Mouse (Mus musculus) ES-Bruce4 (cell line): ENCODE measurements around the gene Foxl1.

Experiments used
- CTCF ChIP-seq: IDR thresholded peaks from one replicate; pipeline ENCODE4 v1.8.1; 2011; ENCODE audit warnings: low read depth, low read length
- EP300 ChIP-seq: IDR thresholded peaks from 2 replicates; pipeline ENCODE4 v1.6.1; 2011; ENCODE audit warnings: low read depth, low read length; ENCODE audit not compliant: insufficient read depth

DNA sequence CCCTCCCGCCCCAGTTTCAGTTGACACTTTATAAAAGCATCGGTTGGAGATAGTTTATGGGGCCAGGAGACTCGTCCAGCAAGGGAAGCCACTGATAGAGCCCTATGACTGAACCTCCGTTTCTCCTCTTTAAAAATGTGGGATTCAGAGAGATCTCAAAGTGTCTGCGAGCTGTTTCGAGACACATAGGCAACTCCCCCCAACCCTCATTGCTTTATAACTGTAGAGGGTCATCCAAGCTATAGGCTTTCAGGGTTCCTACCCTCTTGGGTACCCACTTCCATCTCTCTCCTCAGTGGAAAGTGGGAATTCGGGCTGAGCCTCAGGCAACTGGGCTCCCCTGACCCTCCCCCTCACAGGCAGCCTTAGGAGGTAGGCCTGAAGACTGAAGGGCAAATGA is 46.3 kb upstream of the Foxl1 start:
- TF ChIP-seq CTCF (no peak), EP300 (no peak)
